Mouse (Mus musculus) layer of hippocampus, postnatal 10 days (tissue): Measurements from ENCODE around the gene Scgb2b24. TPM values are rescaled to one million over a fixed set of nuclear protein-coding genes. Genes with fewer than 3 reads are reported as not detected.

Experiments used
- DNase-seq, 2 experiments: peaks; one replicate each; pipeline ENCODE4 v3.0.0; 2021; ENCODE audit warnings: low spot score in 2 of 2
- long read RNA-seq: library from polyadenylated mRNA; stranded (forward); transcript quantifications from one replicate; pipeline ENCODE4 v2.0.0, GENCODE M21; 2023
- total RNA-seq, 2 experiments: library from RNA; stranded (reverse); gene quantifications; 2 replicates each; pipeline ENCODE4 v1.2.3; 2021

Gene Scgb2b24
- not detected for total RNA-seq
- long read RNA-seq = 0 reads

- no peak for DNase-seq
Observed at GRCm38 (mm10) chr7:33739212-33739611, at the start of gene Scgb2b24. Gene Scgb2b24 (minus strand): TSS chr7:33739312.

GRCm38 (mm10) chr7:33743499-33743898, 4.4 kb upstream of the Scgb2b24 start, which contains the start of gene Scgb1b24:
Gene Scgb1b24 (plus strand): TSS chr7:33743799.
- DNase-seq = no peak

GRCm38 (mm10) chr7:33689864-33690263, 49.2 kb downstream of the Scgb2b24 start:
- DNase-seq = no peak

Other genes starting within 250 kb of the Scgb2b24 start
- not detected for gene Scgb2b21, start 218.9 kb downstream of the Scgb2b24 start, total RNA-seq
- not detected for gene Scgb1b24, start 4.5 kb upstream of the Scgb2b24 start, total RNA-seq
- not detected for gene Scgb2b26, start 205.7 kb upstream of the Scgb2b24 start, total RNA-seq